In genomic region chr7:4901171-4901570, GRCm38 (mm10) we compare ENCODE assay signal across 8 mouse cellular contexts. TPM values are rescaled to one million over a fixed set of nuclear protein-coding genes. Genes with fewer than 3 reads are reported as not detected.
DNase-seq lines count a peak whose midpoint lies in the region; ATAC-seq and TF ChIP-seq lines count a peak whose summit lies in the region.

No protein-coding gene starts in this region.

- TF ChIP-seq POLR2A in liver, adult 2 months (IDR thresholded peaks at IDR 0.05; ENCODE audit: extremely low read depth, insufficient read depth, low read length): no peak

- WGBS in hindbrain, embryonic 10.5 days: 53% methylated on average over 8 of the region's 8 CpGs
- 53% methylated on average over 8 of the region's 8 CpGs for WGBS in hindbrain, embryonic 12.5 days
- 66% methylated on average over 8 of the region's 8 CpGs for WGBS in liver, adult 2 months

- peaks cover 25% of the 10 kb centered on the region for H3K27me3 ChIP-seq in hindbrain, embryonic 10.5 days (ENCODE audit: insufficient read depth, poor library complexity, severe bottlenecking)
- H3K27me3 ChIP-seq in hindbrain, embryonic 12.5 days: peaks cover 19% of the 10 kb centered on the region
- H3K27me3 ChIP-seq in liver, adult 2 months (ENCODE audit: control insufficient read depth, insufficient read depth, low read length): no peaks in the 10 kb centered on the region

- H3K4me1 ChIP-seq in hindbrain, embryonic 10.5 days (replicated peaks): peaks cover 19% of the 10 kb centered on the region
- H3K4me1 ChIP-seq in hindbrain, embryonic 12.5 days: peaks cover 11% of the 10 kb centered on the region
- 0 out of 2 replicates have a peak, but pooled peaks cover 4% of the 10 kb centered on the region for H3K4me1 ChIP-seq in liver, adult 2 months (ENCODE audit: control insufficient read depth, insufficient read depth, low read length)

- DNase-seq in hindbrain, embryonic 10.5 days (ENCODE audit: low spot score): peak; percentile 50
- peak; percentile 67 to 71 for DNase-seq in B cell, adult 2 months
- peak; percentile 59 for DNase-seq in T-cell, adult 2 months (ENCODE audit: low spot score)
- DNase-seq in liver, adult 2 months (ENCODE audit: extremely low read depth, low read depth, low spot score): no peak
- peak; percentile 48 for DNase-seq in thymus, postnatal 25 days
- DNase-seq in Muller cell, postnatal 12 days (ENCODE audit: inconsistent ontology term): no peak
- no peak for DNase-seq in cerebellum, adult 9-11 months

- ATAC-seq in hindbrain, embryonic 12.5 days (ENCODE audit: low FRiP score): no peak

- peak; percentile 77 for TF ChIP-seq CTCF in liver, adult 2 months (IDR thresholded peaks at IDR 0.05; ENCODE audit: low read depth, low read length)

- peaks cover 11% of the 10 kb centered on the region; the same call in 1 of the 2 replicates for H3K9me3 ChIP-seq in hindbrain, embryonic 10.5 days
- H3K9me3 ChIP-seq in hindbrain, embryonic 12.5 days (replicated peaks): peaks cover 4% of the 10 kb centered on the region; the same call in 1 of the 2 replicates

- no peak overlapping the region for H3K9ac ChIP-seq in hindbrain, embryonic 12.5 days
- H3K9ac ChIP-seq in liver, adult 2 months (ENCODE audit: low read depth, low read length): no peak overlapping the region

- H3K4me2 ChIP-seq in hindbrain, embryonic 12.5 days (replicated peaks): no peak overlapping the region

- no peak overlapping the region for H3K4me3 ChIP-seq in hindbrain, embryonic 10.5 days
- H3K4me3 ChIP-seq in hindbrain, embryonic 12.5 days: no peak overlapping the region
- H3K4me3 ChIP-seq in liver, adult 2 months (ENCODE audit: insufficient read depth, low read depth, low read length): no peak overlapping the region

- no peak overlapping the region for H3K27ac ChIP-seq in hindbrain, embryonic 10.5 days
- no peak overlapping the region for H3K27ac ChIP-seq in hindbrain, embryonic 12.5 days
- H3K27ac ChIP-seq in liver, adult 2 months (replicated peaks; ENCODE audit: insufficient read depth, low read depth, low read length): no peak overlapping the region

- H3K36me3 ChIP-seq in hindbrain, embryonic 10.5 days: no peaks in the 10 kb centered on the region
- H3K36me3 ChIP-seq in hindbrain, embryonic 12.5 days: no peaks in the 10 kb centered on the region
- no peaks in the 10 kb centered on the region for H3K36me3 ChIP-seq in liver, adult 2 months (ENCODE audit: control insufficient read depth, insufficient read depth, low read length)

- H3K79me2 ChIP-seq in liver, adult 2 months (ENCODE audit: control insufficient read depth, insufficient read depth, low read length): no peaks in the 10 kb centered on the region

RNA-seq across cellular contexts. Expression of gene Gm36210, which starts 5.1 kb away (rescaled TPM):
- not detected in 2 replicates for polyA plus RNA-seq in hindbrain, embryonic 10.5 days (2016; fragmentation: Nextera tagmentation; extraction: Ambion mirVana)
- not detected in 2 replicates for polyA plus RNA-seq in hindbrain, embryonic 12.5 days (2016; fragmentation: Nextera tagmentation; extraction: Ambion mirVana)
- not detected in 2 replicates for total RNA-seq in liver, adult 2 months (2014; rRNA removed)
- 0.13 TPM in 1 of 2 replicates, not detected in the other for polyA plus RNA-seq in liver, adult 2 months (2012; rRNA removed)

RNA-seq across cellular contexts. Expression of gene Zfp628, which starts 13.8 kb away (rescaled TPM):
- polyA plus RNA-seq in hindbrain, embryonic 10.5 days (2016; fragmentation: Nextera tagmentation; extraction: Ambion mirVana): 5.3 and 6.5 TPM in 2 replicates
- 4.3 and 4.8 TPM in 2 replicates for polyA plus RNA-seq in hindbrain, embryonic 12.5 days (2016; fragmentation: Nextera tagmentation; extraction: Ambion mirVana)
- total RNA-seq in liver, adult 2 months (2014; rRNA removed): 0.55 and 0.74 TPM in 2 replicates
- 6.2 and 8.3 TPM in 2 replicates for polyA plus RNA-seq in liver, adult 2 months (2012; rRNA removed)

RNA-seq across cellular contexts. Expression of gene Nat14, which starts 20.7 kb away (rescaled TPM):
- polyA plus RNA-seq in hindbrain, embryonic 10.5 days (2016; fragmentation: Nextera tagmentation; extraction: Ambion mirVana): 5.2 and 9.6 TPM in 2 replicates
- 12.3 and 14.3 TPM in 2 replicates for polyA plus RNA-seq in hindbrain, embryonic 12.5 days (2016; fragmentation: Nextera tagmentation; extraction: Ambion mirVana)
- 0.20 and 0.28 TPM in 2 replicates for total RNA-seq in liver, adult 2 months (2014; rRNA removed)
- polyA plus RNA-seq in liver, adult 2 months (2012; rRNA removed): 0.66 and 0.75 TPM in 2 replicates

RNA-seq across cellular contexts. Expression of gene Isoc2a, which starts 24.2 kb away (rescaled TPM):
- polyA plus RNA-seq in hindbrain, embryonic 10.5 days (2016; fragmentation: Nextera tagmentation; extraction: Ambion mirVana): 0.73 and 0.82 TPM in 2 replicates
- polyA plus RNA-seq in hindbrain, embryonic 12.5 days (2016; fragmentation: Nextera tagmentation; extraction: Ambion mirVana): 0.88 and 1.2 TPM in 2 replicates
- 54.3 and 63.5 TPM in 2 replicates for total RNA-seq in liver, adult 2 months (2014; rRNA removed)
- 103 and 110 TPM in 2 replicates for polyA plus RNA-seq in liver, adult 2 months (2012; rRNA removed)

RNA-seq across cellular contexts. Expression of gene Ssc5d, which starts 24.4 kb away (rescaled TPM):
- polyA plus RNA-seq in hindbrain, embryonic 10.5 days (2016; fragmentation: Nextera tagmentation; extraction: Ambion mirVana): 1.0 and 1.7 TPM in 2 replicates
- polyA plus RNA-seq in hindbrain, embryonic 12.5 days (2016; fragmentation: Nextera tagmentation; extraction: Ambion mirVana): 1.6 and 2.2 TPM in 2 replicates
- 0.07 and 0.18 TPM in 2 replicates for total RNA-seq in liver, adult 2 months (2014; rRNA removed)
- 0.14 and 0.26 TPM in 2 replicates for polyA plus RNA-seq in liver, adult 2 months (2012; rRNA removed)

Comparison
In these comparisons a context has a peak if more than half of its experiments do, and no peak if none do; other contexts are left out.
1. DNase-seq: peak in hindbrain, embryonic 10.5 days (single experiment), B cell, adult 2 months (2 of 2), T-cell, adult 2 months (single experiment) and thymus, postnatal 25 days (single experiment); none in liver, adult 2 months (single experiment), Muller cell, postnatal 12 days (single experiment) and cerebellum, adult 9-11 months (single experiment).